Mouse (Mus musculus) spleen, postnatal 36 days (tissue): Measurements from ENCODE around the gene Arntl2.
"Not testable (repeated sequence)": the region's sequence is repeated elsewhere in the genome, so short reads cannot be mapped to it uniquely, and the experiment has no call there.

Source experiments
- DNase-seq, 2 experiments: peaks; one replicate each; pipeline ENCODE4 v3.0.0; 2022; ENCODE audit warnings: low spot score in 2 of 2, mixed read lengths in 1 of 2

Arntl2 gene

DNA sequence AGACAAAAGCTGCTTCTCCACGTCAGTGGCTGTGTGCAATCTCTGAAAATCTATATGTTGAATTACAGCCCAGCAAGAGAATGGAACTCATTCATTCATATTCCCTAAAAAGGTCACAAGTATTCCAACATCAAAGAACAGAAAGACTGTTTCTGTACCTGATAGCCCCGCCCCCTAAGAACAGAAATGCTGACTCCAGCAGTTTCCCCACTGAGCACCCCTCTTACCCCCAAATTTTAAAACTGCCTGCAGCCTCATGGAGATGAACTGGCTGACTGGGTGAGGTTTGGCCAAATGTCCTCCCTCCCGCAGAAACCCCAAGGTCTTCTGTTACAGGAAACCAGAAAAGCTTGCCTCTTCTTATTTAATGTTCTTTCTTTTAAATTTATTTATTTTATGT lies 51.5 kb downstream of the Arntl2 start:
- DNase-seq, result no peak

GRCm38 (mm10) chr6:146848281-146848680 lies 52.4 kb downstream of the Arntl2 start:
- no peak for DNase-seq

DNA sequence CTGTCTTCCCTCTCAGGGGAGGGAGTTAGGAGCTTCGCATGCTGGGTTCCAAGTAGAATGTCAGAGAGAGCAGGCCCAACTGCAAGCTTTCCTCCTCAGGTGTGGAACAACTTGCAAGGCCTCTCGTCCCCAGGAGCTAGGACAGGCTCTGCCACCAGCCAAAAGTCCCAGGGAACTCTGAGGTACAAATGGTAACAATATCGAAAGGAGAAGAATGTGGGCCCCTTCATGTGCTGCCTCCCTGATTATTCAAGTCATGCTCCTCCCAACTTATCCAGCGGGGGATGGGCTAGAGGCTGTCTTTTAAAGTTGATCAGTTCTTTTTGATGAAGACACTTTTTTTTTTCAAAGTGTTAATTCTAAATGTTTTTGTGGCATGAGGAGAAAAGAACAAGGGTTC lies 54.2 kb downstream of the Arntl2 start, which contains the start of gene Smco2:
TSS of gene Smco2 (plus strand) at position 55 of the 400 bp plus-strand sequence.
- no peak for DNase-seq

- DNase-seq, result no peak
These were observed 56.1 kb downstream of the Arntl2 start for GRCm38 (mm10) chr6:146851916-146852315.

- DNase-seq, result no peak
These were observed 56.9 kb downstream of the Arntl2 start for GRCm38 (mm10) chr6:146852739-146853138.

- DNase-seq, result no peak
These were observed 59.3 kb downstream of the Arntl2 start for GRCm38 (mm10) chr6:146855185-146855584.

- no peak for DNase-seq
These were observed 61.5 kb downstream of the Arntl2 start for GRCm38 (mm10) chr6:146857386-146857785.

DNA sequence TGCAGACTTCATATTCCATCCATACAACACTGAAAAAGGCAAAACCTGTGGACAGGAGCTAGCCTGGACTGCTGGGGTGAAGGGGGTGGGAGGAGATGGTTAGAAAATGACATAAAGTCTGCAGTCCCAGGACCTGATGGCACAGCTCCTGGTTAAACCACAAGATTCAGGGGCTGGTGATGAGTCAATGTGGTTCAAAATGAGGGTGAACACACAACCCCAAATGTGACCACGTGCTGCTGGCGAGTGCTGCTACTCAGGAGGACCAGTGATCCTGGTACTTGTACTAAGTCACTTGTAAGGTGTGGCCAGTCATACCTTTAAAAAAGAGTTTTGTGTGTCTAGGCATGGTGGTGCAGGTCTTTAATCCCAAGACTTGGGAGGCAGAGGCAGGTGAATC lies 67.3 kb downstream of the Arntl2 start:
- no peak for DNase-seq

- not testable (repeated sequence) for DNase-seq
These were observed 68.5 kb downstream of the Arntl2 start for GRCm38 (mm10) chr6:146864370-146864769.

GRCm38 (mm10) chr6:146865701-146866100 lies 69.8 kb downstream of the Arntl2 start:
- DNase-seq, result no peak

DNA sequence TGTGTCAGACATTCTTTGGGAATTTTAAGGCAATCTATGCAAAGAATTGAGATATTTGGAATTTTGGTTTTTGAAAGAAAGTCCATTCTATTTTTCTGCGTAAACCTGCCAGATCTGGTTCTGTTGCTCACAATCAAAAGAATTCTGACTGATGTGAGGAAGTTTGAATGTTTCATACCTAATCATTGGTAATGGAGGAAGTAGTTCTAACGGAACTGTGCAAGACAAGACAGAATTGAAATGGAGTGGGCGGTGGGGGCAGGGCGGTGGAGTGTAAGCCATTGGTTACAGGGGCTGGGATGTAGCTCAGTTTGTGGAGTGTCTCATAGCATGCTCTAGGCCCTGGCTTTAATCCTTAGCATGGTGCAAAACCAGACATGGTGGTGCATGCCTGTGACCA lies 76.1 kb downstream of the Arntl2 start:
- no peak for DNase-seq

DNA sequence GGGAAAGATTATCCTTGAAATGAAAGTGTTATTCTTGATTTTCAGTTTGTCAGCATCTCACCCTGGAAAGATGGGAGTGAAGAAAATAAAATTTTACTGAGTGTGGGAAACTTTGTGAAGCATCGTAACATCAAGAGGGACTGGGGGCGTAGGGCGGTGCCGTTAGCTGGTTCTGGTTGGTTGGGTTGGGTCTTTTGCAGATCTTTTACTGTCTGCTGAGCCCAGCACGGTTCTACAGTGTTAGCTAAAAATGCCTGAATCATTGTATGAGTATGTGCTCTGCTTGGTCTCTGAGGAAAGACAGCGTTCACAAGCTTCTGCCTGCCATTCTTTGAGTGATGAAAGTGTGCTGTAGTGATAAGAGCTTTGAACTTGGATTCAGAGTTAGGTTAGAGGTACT lies 78.6 kb downstream of the Arntl2 start:
- no peak for DNase-seq

DNA sequence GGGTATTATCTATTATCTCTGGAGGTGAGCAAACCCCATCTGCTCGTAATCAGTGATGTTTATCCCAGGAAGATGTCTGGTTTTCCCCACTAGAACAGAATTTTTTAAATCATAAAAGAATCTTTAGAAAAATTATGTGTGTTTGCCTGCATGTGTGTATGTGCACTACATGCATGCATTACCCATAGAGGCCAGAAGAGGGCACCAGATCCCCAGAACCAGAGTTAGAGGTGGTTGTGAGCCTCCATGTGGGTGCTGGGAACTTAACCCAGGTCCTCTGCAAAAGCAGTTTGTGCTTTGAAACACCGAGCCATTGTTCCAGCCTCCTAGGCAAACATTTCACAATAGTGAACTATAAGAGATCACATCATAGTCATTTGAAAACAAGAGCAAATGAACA lies 81.0 kb downstream of the Arntl2 start:
- no peak for DNase-seq

GRCm38 (mm10) chr6:146877425-146878045 lies 81.7 kb downstream of the Arntl2 start:
- DNase-seq, result no peak

- DNase-seq, result no peak
These were observed 83.1 kb downstream of the Arntl2 start for GRCm38 (mm10) chr6:146878926-146879325.

DNA sequence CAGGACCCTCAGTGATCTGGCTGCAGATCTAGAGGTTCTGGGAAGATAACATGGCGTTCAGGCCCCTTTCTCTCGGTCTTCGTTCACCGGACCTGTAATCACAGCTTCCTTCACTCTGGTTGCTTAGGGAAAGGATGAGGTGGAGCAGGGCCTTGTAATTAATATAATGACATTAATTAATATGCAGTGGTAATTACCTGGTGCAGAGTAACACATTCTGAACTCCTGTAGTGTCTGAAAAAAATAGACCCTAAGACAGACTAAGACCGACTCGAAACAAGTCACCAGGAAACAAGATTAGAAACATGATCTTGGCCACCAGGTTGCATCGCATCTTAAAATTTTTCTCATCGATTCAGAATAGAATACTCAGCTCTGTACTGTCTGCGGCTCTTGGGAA lies 84.0 kb downstream of the Arntl2 start:
- no peak for DNase-seq

DNA sequence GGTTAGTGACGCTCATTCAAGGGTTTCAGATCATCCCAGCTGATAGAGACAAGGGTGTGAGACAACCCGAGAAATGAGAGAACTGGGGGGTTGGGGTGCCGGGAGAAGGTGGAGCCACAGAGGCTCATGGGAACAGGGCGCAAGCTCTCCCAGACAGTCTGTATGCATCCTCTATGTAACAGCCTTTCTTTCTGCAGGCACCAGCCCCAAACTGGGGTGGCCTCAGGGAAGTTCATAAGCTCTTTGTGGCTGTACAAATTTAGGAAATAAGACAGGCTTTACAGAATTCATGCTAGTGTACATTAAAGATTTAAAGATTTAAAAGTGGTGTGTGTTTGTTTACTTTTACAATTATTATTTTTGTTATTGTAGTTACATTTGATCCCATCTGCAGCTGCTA lies 84.4 kb downstream of the Arntl2 start:
- no peak for DNase-seq

- DNase-seq, result no peak
These were observed 86.3 kb downstream of the Arntl2 start for GRCm38 (mm10) chr6:146881896-146882770.
